Mouse (Mus musculus) E14TG2a.4 (cell line): ENCODE data around the gene Tgfbi.

ENCODE experiments used
- CTCF ChIP-seq: conservative IDR thresholded peaks from 2 replicates; pipeline ENCODE4 v1.5.1; 2014; ENCODE audit warnings: low read length
- NANOG ChIP-seq: IDR thresholded peaks from 2 replicates; pipeline ENCODE4 v1.6.1; 2014; ENCODE audit warnings: borderline replicate concordance, low read length, mixed read lengths

DNA sequence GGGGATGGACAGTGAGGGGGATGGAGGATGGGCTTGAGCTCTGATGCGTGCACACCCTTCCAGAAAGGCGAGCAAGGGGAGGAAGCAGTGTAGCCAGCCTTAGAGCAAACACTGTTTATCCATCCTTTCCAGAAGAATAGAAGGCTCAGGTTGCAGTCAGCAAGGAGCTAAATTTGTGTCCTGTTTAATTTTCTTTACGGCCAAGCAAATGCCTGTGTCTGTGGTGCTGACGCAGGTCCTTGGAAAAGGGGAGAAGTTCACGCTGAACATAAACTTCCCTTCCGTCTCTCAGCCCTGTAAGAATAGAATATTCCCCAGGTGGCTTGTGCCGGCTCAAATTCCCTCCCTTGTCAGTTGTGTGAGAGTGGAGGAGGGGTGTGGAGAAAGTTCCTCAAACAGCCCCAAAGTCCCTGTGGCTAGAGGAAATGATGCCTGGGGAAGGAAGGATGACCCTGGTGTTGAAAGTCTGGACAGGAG lies 24.9 kb downstream of the Tgfbi start:
- TF ChIP-seq CTCF, result no peak
- TF ChIP-seq NANOG, result no peak
